Mouse (Mus musculus) CH12F3 (cell line): Measurements from ENCODE around the gene Pank2.
"Not testable (repeated sequence)": the region's sequence is repeated elsewhere in the genome, so short reads cannot be mapped to it uniquely, and the experiment has no call there.

Source experiments
- in situ Hi-C: fragments of 300-500 bp; cut with MboI; formaldehyde crosslinking; loops from 2 replicates; pipeline ENCODE4 v1.14.3; 2020; ENCODE audit warnings: low sequenced_read_pairs

Gene Pank2

GRCm38 (mm10) chr2:131260544-131261307 lies 1.6 kb upstream of the Pank2 start:
- in situ Hi-C loops: no loop called here

GRCm38 (mm10) chr2:131261481-131262212 lies 648 bp upstream of the Pank2 start:
- in situ Hi-C loops: no loop called here

GRCm38 (mm10) chr2:131262680-131263670 lies 680 bp downstream of the Pank2 start:
- in situ Hi-C loops: no loop called here

- in situ Hi-C loops: no loop called here
Measured at GRCm38 (mm10) chr2:131264027-131264426, 1.7 kb downstream of the Pank2 start.

- in situ Hi-C loops: no loop called here
Measured at GRCm38 (mm10) chr2:131265056-131265455, 2.8 kb downstream of the Pank2 start.

- in situ Hi-C loops: loop anchor here (25.0 kb wide), 1 partner anchor 237 kb away; no protein-coding TSS in a partner anchor
Measured at GRCm38 (mm10) chr2:131275493-131275892, 13.2 kb downstream of the Pank2 start.

- in situ Hi-C loops: loop anchor here (25.0 kb wide), 1 partner anchor 236 kb away; no protein-coding TSS in a partner anchor
Measured at GRCm38 (mm10) chr2:131276722-131277121, 14.4 kb downstream of the Pank2 start.

GRCm38 (mm10) chr2:131281596-131281995 lies 19.3 kb downstream of the Pank2 start:
- in situ Hi-C loops: loop anchor here (10.0 to 25.0 kb wide), 2 partner anchors 133 to 231 kb away; no protein-coding TSS in a partner anchor

- in situ Hi-C loops: loop anchor here (10.0 to 25.0 kb wide), 2 partner anchors 129 to 226 kb away; no protein-coding TSS in a partner anchor
Measured at GRCm38 (mm10) chr2:131286276-131286675, 24.0 kb downstream of the Pank2 start.

- in situ Hi-C loops: loop anchor here (25.0 kb wide), 1 partner anchor 222 kb away; no protein-coding TSS in a partner anchor
Measured at GRCm38 (mm10) chr2:131290669-131291068, 28.4 kb downstream of the Pank2 start.

GRCm38 (mm10) chr2:131296746-131297261 lies 34.5 kb downstream of the Pank2 start:
- in situ Hi-C loops: loop anchor here (25.0 kb wide), 1 partner anchor 215 kb away; no protein-coding TSS in a partner anchor

- in situ Hi-C loops: loop anchor here (25.0 kb wide), 1 partner anchor 214 kb away; no protein-coding TSS in a partner anchor
Measured at GRCm38 (mm10) chr2:131298674-131299073, 36.4 kb downstream of the Pank2 start.

- in situ Hi-C loops: no loop called here
Measured at GRCm38 (mm10) chr2:131300485-131300884, 38.2 kb downstream of the Pank2 start.

- in situ Hi-C loops: no loop called here
Measured at GRCm38 (mm10) chr2:131301635-131302034, 39.3 kb downstream of the Pank2 start.

GRCm38 (mm10) chr2:131304497-131304896 lies 42.2 kb downstream of the Pank2 start:
- in situ Hi-C loops: no loop called here

- in situ Hi-C loops: not testable (repeated sequence)
Measured at GRCm38 (mm10) chr2:131305226-131305625, 42.9 kb downstream of the Pank2 start.

- in situ Hi-C loops: no loop called here
Measured at GRCm38 (mm10) chr2:131307391-131307790, 45.1 kb downstream of the Pank2 start.

- in situ Hi-C loops: no loop called here
Measured at GRCm38 (mm10) chr2:131307822-131308221, 45.5 kb downstream of the Pank2 start.

GRCm38 (mm10) chr2:131309296-131309695 lies 47.0 kb downstream of the Pank2 start:
- in situ Hi-C loops: no loop called here

GRCm38 (mm10) chr2:131316167-131316566 lies 53.9 kb downstream of the Pank2 start:
- in situ Hi-C loops: no loop called here
